Mouse (Mus musculus) B cell, adult 2 months (primary cell): ENCODE results near the gene Pmf1.
"Not testable (repeated sequence)": the region's sequence is repeated elsewhere in the genome, so short reads cannot be mapped to it uniquely, and the experiment has no call there.

Experiments
- DNase-seq, 2 experiments: peaks; one replicate each; pipeline ENCODE4 v3.0.0; 2022

Gene Pmf1

GRCm38 (mm10) chr3:88437454-88437853 lies 27.3 kb upstream of the Pmf1 start:
- no peak for DNase-seq

GRCm38 (mm10) chr3:88436395-88437201 lies 26.5 kb upstream of the Pmf1 start:
- peak; percentile 61 to 66 for DNase-seq

GRCm38 (mm10) chr3:88435515-88435914 lies 25.4 kb upstream of the Pmf1 start:
- DNase-seq: no peak

GRCm38 (mm10) chr3:88428639-88429038 lies 18.5 kb upstream of the Pmf1 start:
- DNase-seq: not testable (repeated sequence)

- no peak for DNase-seq
These were observed 17.3 kb upstream of the Pmf1 start for GRCm38 (mm10) chr3:88427342-88427905.

- no peak for DNase-seq
These were observed 15.7 kb upstream of the Pmf1 start for GRCm38 (mm10) chr3:88425708-88426420.

- DNase-seq: no peak
These were observed 15.2 kb upstream of the Pmf1 start for GRCm38 (mm10) chr3:88425330-88425689.

- DNase-seq: peak; percentile 87 to 90
These were observed 14.6 kb upstream of the Pmf1 start, which contains the start of gene Slc25a44 for GRCm38 (mm10) chr3:88424605-88425329. TSS of gene Slc25a44 (minus strand) at chr3:88425139.

- DNase-seq: no peak
These were observed 12.0 kb upstream of the Pmf1 start for GRCm38 (mm10) chr3:88422020-88422720.

- no peak for DNase-seq
These were observed 10.6 kb upstream of the Pmf1 start for GRCm38 (mm10) chr3:88420771-88421170.

GRCm38 (mm10) chr3:88418016-88418415 lies 7.9 kb upstream of the Pmf1 start:
- no peak for DNase-seq

GRCm38 (mm10) chr3:88415668-88416067 lies 5.5 kb upstream of the Pmf1 start:
- DNase-seq: no peak

- no peak for DNase-seq
These were observed 2.5 kb upstream of the Pmf1 start for GRCm38 (mm10) chr3:88412636-88413035.

- DNase-seq: no peak
These were observed 1.6 kb upstream of the Pmf1 start for GRCm38 (mm10) chr3:88411681-88412080.

- DNase-seq: no peak
These were observed 507 bp upstream of the Pmf1 start for GRCm38 (mm10) chr3:88410645-88411031.

GRCm38 (mm10) chr3:88408953-88409352 lies 1.2 kb downstream of the Pmf1 start:
- DNase-seq: no peak

GRCm38 (mm10) chr3:88407529-88407928 lies 2.6 kb downstream of the Pmf1 start:
- DNase-seq: no peak

GRCm38 (mm10) chr3:88407090-88407489 lies 3.0 kb downstream of the Pmf1 start:
- peak; percentile 68 to 72 for DNase-seq

- no peak for DNase-seq
These were observed 6.5 kb downstream of the Pmf1 start for GRCm38 (mm10) chr3:88403522-88404230.

GRCm38 (mm10) chr3:88398666-88399065 lies 11.5 kb downstream of the Pmf1 start:
- no peak for DNase-seq

GRCm38 (mm10) chr3:88395742-88396141 lies 14.4 kb downstream of the Pmf1 start:
- DNase-seq: peak; percentile 50 to 51

GRCm38 (mm10) chr3:88395288-88395687 lies 14.8 kb downstream of the Pmf1 start:
- DNase-seq: peak; percentile 63 to 67
